ENCODE assay signal across 9 mouse cellular contexts in the genomic region with DNA sequence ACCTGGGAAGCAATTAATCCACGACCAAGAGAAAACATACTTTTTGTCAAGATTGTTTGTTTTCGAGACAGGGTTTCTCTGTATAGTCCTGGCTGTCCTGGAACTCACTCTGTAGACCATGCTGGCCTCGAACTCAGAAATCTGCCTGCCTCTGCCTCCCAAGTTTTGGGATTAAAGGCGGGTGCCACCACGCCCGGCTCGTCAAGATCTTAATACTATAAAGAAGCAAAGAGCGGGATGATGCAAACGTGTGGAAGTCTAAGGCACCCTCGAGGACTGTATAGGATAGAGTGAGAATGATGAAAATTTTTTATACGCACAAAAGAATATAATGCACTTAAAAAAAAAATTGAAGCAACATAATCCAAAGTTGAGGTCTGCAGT. TPM values are rescaled to one million over a fixed set of nuclear protein-coding genes. Genes with fewer than 3 reads are reported as not detected.
DNase-seq lines count a peak whose midpoint lies in the region; ATAC-seq and TF ChIP-seq lines count a peak whose summit lies in the region.
"Not testable (repeated sequence)": the region's sequence is repeated elsewhere in the genome, so short reads cannot be mapped to it uniquely, and the experiment has no call there.
"Had no signal": no experiment of that assay in that cellular context is flagged by ENCODE, and none has a peak within 500 bp of the region (broad histone marks: within the 10 kb centered on the region; RNA-seq: fewer than 3 reads in every experiment).

No protein-coding gene starts in this region.

- not testable (repeated sequence) for H3K27me3 ChIP-seq in forebrain, embryonic 10.5 days (ENCODE audit: poor library complexity, severe bottlenecking); heart, embryonic 12.5 days (replicated peaks); hindbrain, postnatal 0 days (ENCODE audit: insufficient read depth, low read length); limb, embryonic 11.5 days (ENCODE audit: control insufficient read depth, insufficient read depth, low read length); lung, embryonic 15.5 days; myocyte (ENCODE audit: control insufficient read depth, insufficient read depth, insufficient read length); stomach, postnatal 0 days (ENCODE audit: control insufficient read depth, insufficient read depth, low read length)

- not testable (repeated sequence) for DNase-seq in forebrain, embryonic 10.5 days (ENCODE audit: extremely low spot score, low spot score); hindbrain, postnatal 0 days (ENCODE audit: low spot score); limb, embryonic 11.5 days (ENCODE audit: low spot score); stomach, postnatal 0 days (ENCODE audit: low spot score)

- H3K4me1 ChIP-seq in bone marrow, adult 2 months (ENCODE audit: control insufficient read depth, insufficient read depth, low read length); stomach, postnatal 0 days (replicated peaks; ENCODE audit: control insufficient read depth, insufficient read depth): not testable (repeated sequence)
- H3K4me1 ChIP-seq in forebrain, embryonic 10.5 days, result peaks cover 53% of the 10 kb centered on the region
- H3K4me1 ChIP-seq in heart, embryonic 12.5 days (replicated peaks), result peaks cover 30% of the 10 kb centered on the region
- peaks cover 16% of the 10 kb centered on the region for H3K4me1 ChIP-seq in hindbrain, postnatal 0 days (ENCODE audit: insufficient read depth, low read length)
- H3K4me1 ChIP-seq in limb, embryonic 11.5 days (ENCODE audit: control insufficient read depth, insufficient read depth, low read length), result peaks cover 17% of the 10 kb centered on the region; the same call in 1 of the 2 replicates
- peaks cover 37% of the 10 kb centered on the region for H3K4me1 ChIP-seq in lung, embryonic 15.5 days

- peak overlapping the region; percentile 78 for H3K4me2 ChIP-seq in heart, embryonic 12.5 days
- peak overlapping the region; percentile 85 for H3K4me2 ChIP-seq in hindbrain, postnatal 0 days (ENCODE audit: low read depth, low read length)
- H3K4me2 ChIP-seq in limb, embryonic 11.5 days (ENCODE audit: low read depth, severe bottlenecking), result not testable (repeated sequence)
- peak overlapping the region; percentile 69 for H3K4me2 ChIP-seq in lung, embryonic 15.5 days
- peak overlapping the region; percentile 76 for H3K4me2 ChIP-seq in myocyte (ENCODE audit: low read depth)
- H3K4me2 ChIP-seq in stomach, postnatal 0 days (replicated peaks; ENCODE audit: low read depth), result peak overlapping the region; percentile 91; the same call in 1 of the 2 replicates

- not testable (repeated sequence) for TF ChIP-seq CTCF in bone marrow, adult 2 months (IDR thresholded peaks at IDR 0.05; ENCODE audit: control insufficient read depth, insufficient read depth, low read length); hindbrain, postnatal 0 days (IDR thresholded peaks at IDR 0.05; ENCODE audit: low read depth); stomach, postnatal 0 days (IDR thresholded peaks at IDR 0.05; ENCODE audit: low read depth)

- H3K9ac ChIP-seq in heart, embryonic 12.5 days, result peak overlapping the region; percentile 33; the same call in 1 of the 2 replicates
- not testable (repeated sequence) for H3K9ac ChIP-seq in hindbrain, postnatal 0 days (replicated peaks; ENCODE audit: low read length); limb, embryonic 11.5 days (ENCODE audit: low read length); lung, embryonic 15.5 days; stomach, postnatal 0 days (ENCODE audit: low read length)

- H3K27ac ChIP-seq in bone marrow, adult 2 months (ENCODE audit: control insufficient read depth, insufficient read depth, low read depth, low read length, poor library complexity), result peak overlapping the region; percentile 78; the same call in 1 of the 2 replicates
- H3K27ac ChIP-seq in forebrain, embryonic 10.5 days, result peak overlapping the region; percentile 93
- peak overlapping the region; percentile 75; the same call in 1 of the 2 replicates for H3K27ac ChIP-seq in heart, embryonic 12.5 days (ENCODE audit: poor library complexity, severe bottlenecking)
- H3K27ac ChIP-seq in hindbrain, postnatal 0 days, result peak overlapping the region; percentile 86; the same call in 1 of the 2 replicates
- not testable (repeated sequence) for H3K27ac ChIP-seq in limb, embryonic 11.5 days (replicated peaks; ENCODE audit: low read depth, low read length)
- 0 out of 2 replicates have a peak overlapping the region, but pooled peaks have one; percentile 35 for H3K27ac ChIP-seq in lung, embryonic 15.5 days
- H3K27ac ChIP-seq in stomach, postnatal 0 days (replicated peaks), result peak overlapping the region; percentile 89

- ATAC-seq in heart, embryonic 12.5 days (ENCODE audit: insufficient number of reproducible peaks, low FRiP score); hindbrain, postnatal 0 days; lung, embryonic 15.5 days (ENCODE audit: borderline replicate concordance, extremely low read depth, low FRiP score, low TSS enrichment); stomach, postnatal 0 days (ENCODE audit: low FRiP score, low TSS enrichment): not testable (repeated sequence)
- ATAC-seq in limb, embryonic 11.5 days (ENCODE audit: insufficient number of reproducible peaks, low FRiP score, low TSS enrichment, low read depth), result 0 out of 2 replicates have a peak, but pooled peaks have one; percentile 5

- not testable (repeated sequence) for TF ChIP-seq POLR2A in bone marrow, adult 2 months (IDR thresholded peaks at IDR 0.05; ENCODE audit: borderline replicate concordance, control insufficient read depth, low read depth, low read length); myocyte (IDR thresholded peaks at IDR 0.05; ENCODE audit: insufficient read length, low read depth)

- H3ac ChIP-seq in myocyte (ENCODE audit: control insufficient read depth, insufficient read length), result peak overlapping the region; percentile 46

- not testable (repeated sequence) for TF ChIP-seq EP300 in stomach, postnatal 0 days (optimal IDR thresholded peaks at IDR 0.05)

- H3K4me3 ChIP-seq in bone marrow, adult 2 months (replicated peaks; ENCODE audit: control insufficient read depth, low read depth, low read length), result peak overlapping the region; percentile 57
- H3K4me3 ChIP-seq in forebrain, embryonic 10.5 days, result peak overlapping the region; percentile 98
- H3K4me3 ChIP-seq in heart, embryonic 12.5 days, result peak overlapping the region; percentile 93
- peak overlapping the region; percentile 84 for H3K4me3 ChIP-seq in hindbrain, postnatal 0 days (ENCODE audit: low read length)
- H3K4me3 ChIP-seq in limb, embryonic 11.5 days (ENCODE audit: low read depth, low read length), result not testable (repeated sequence)
- H3K4me3 ChIP-seq in lung, embryonic 15.5 days, result peak overlapping the region; percentile 74
- H3K4me3 ChIP-seq in myocyte, result peak overlapping the region; percentile 81
- H3K4me3 ChIP-seq in stomach, postnatal 0 days (ENCODE audit: low read depth, low read length), result peak overlapping the region; percentile 91; the same call in 1 of the 2 replicates

- H3K9me3 ChIP-seq in forebrain, embryonic 10.5 days; heart, embryonic 12.5 days (replicated peaks); hindbrain, postnatal 0 days (ENCODE audit: low read length); limb, embryonic 11.5 days (ENCODE audit: control insufficient read depth, low read length); lung, embryonic 15.5 days; stomach, postnatal 0 days (ENCODE audit: control insufficient read depth, low read length): not testable (repeated sequence)

- peaks cover 44% of the 10 kb centered on the region for H3K79me2 ChIP-seq in myocyte (ENCODE audit: control insufficient read depth, insufficient read depth)

- H3K36me3 ChIP-seq in forebrain, embryonic 10.5 days (replicated peaks), result peaks cover 16% of the 10 kb centered on the region
- H3K36me3 ChIP-seq in heart, embryonic 12.5 days, result peaks cover 11% of the 10 kb centered on the region; the same call in 1 of the 2 replicates
- not testable (repeated sequence) for H3K36me3 ChIP-seq in hindbrain, postnatal 0 days (ENCODE audit: insufficient read depth, low read length); limb, embryonic 11.5 days (ENCODE audit: control insufficient read depth, insufficient read depth, low read length); lung, embryonic 15.5 days; myocyte (ENCODE audit: control insufficient read depth, insufficient read depth); stomach, postnatal 0 days (ENCODE audit: control insufficient read depth, insufficient read depth, low read length)

- WGBS in bone marrow, adult 2 months, result 71% methylated on average over 11 of the region's 11 CpGs
- WGBS in forebrain, embryonic 10.5 days, result 79% methylated on average over 11 of the region's 11 CpGs
- WGBS in heart, embryonic 12.5 days, result 73% methylated on average over 11 of the region's 11 CpGs
- 74% methylated on average over 11 of the region's 11 CpGs for WGBS in hindbrain, postnatal 0 days
- WGBS in limb, embryonic 11.5 days, result 75% methylated on average over 11 of the region's 11 CpGs
- 73% methylated on average over 11 of the region's 11 CpGs for WGBS in lung, embryonic 15.5 days
- 76% methylated on average over 11 of the region's 11 CpGs for WGBS in stomach, postnatal 0 days

RNA-seq across cellular contexts. Expression of a gene that starts 0.5 kb away (rescaled TPM):
- polyA plus RNA-seq in bone marrow, adult 2 months (2011; ENCODE audit: insufficient read depth, insufficient read length, low replicate concordance, missing spikeins), result 34.6 and 50.9 TPM in 2 replicates
- polyA plus RNA-seq in forebrain, embryonic 10.5 days (2016; fragmentation: Nextera tagmentation; extraction: Ambion mirVana), result 59.4 and 59.9 TPM in 2 replicates
- polyA plus RNA-seq in heart, embryonic 12.5 days (2016; fragmentation: Nextera tagmentation; extraction: Ambion mirVana), result 55.7 and 56.6 TPM in 2 replicates
- 38.9 and 45.8 TPM in 2 replicates for total RNA-seq in hindbrain, postnatal 0 days (2014; rRNA removed)
- polyA plus RNA-seq in hindbrain, postnatal 0 days (2015; fragmentation: Nextera tagmentation; extraction: Ambion mirVana), result 45.8 and 46.5 TPM in 2 replicates
- polyA plus RNA-seq in limb, embryonic 11.5 days (2014; fragmentation: Nextera tagmentation; extraction: Ambion mirVana), result 63.5 and 66.9 TPM in 2 replicates
- 52.3 and 53.0 TPM in 2 replicates for polyA plus RNA-seq in lung, embryonic 15.5 days (2015; fragmentation: Nextera tagmentation; extraction: Ambion mirVana)
- polyA plus RNA-seq in myocyte (2012; fragmentation: generic; extraction: Trizol), result 24.1 TPM
- 20.5 and 22.4 TPM in 2 replicates for polyA plus RNA-seq in stomach, postnatal 0 days (2015; fragmentation: Nextera tagmentation; extraction: Ambion mirVana)

RNA-seq across cellular contexts. Expression of a gene that starts 1.3 kb away (rescaled TPM):
- polyA plus RNA-seq in bone marrow, adult 2 months (2011; ENCODE audit: insufficient read depth, insufficient read length, low replicate concordance, missing spikeins), result 27.5 and 28.7 TPM in 2 replicates
- polyA plus RNA-seq in forebrain, embryonic 10.5 days (2016; fragmentation: Nextera tagmentation; extraction: Ambion mirVana), result 38.8 and 39.8 TPM in 2 replicates
- 22.1 and 23.4 TPM in 2 replicates for polyA plus RNA-seq in heart, embryonic 12.5 days (2016; fragmentation: Nextera tagmentation; extraction: Ambion mirVana)
- 19.7 and 23.9 TPM in 2 replicates for total RNA-seq in hindbrain, postnatal 0 days (2014; rRNA removed)
- 13.1 and 13.2 TPM in 2 replicates for polyA plus RNA-seq in hindbrain, postnatal 0 days (2015; fragmentation: Nextera tagmentation; extraction: Ambion mirVana)
- 27.2 and 30.9 TPM in 2 replicates for polyA plus RNA-seq in limb, embryonic 11.5 days (2014; fragmentation: Nextera tagmentation; extraction: Ambion mirVana)
- polyA plus RNA-seq in lung, embryonic 15.5 days (2015; fragmentation: Nextera tagmentation; extraction: Ambion mirVana), result 20.3 and 23.2 TPM in 2 replicates
- polyA plus RNA-seq in myocyte (2012; fragmentation: generic; extraction: Trizol), result 9.8 TPM
- polyA plus RNA-seq in stomach, postnatal 0 days (2015; fragmentation: Nextera tagmentation; extraction: Ambion mirVana), result 11.9 and 13.6 TPM in 2 replicates

RNA-seq across cellular contexts. Expression of a gene that starts 46.2 kb away (rescaled TPM):
- polyA plus RNA-seq in bone marrow, adult 2 months (2011; ENCODE audit: insufficient read depth, insufficient read length, low replicate concordance, missing spikeins), result 8.6 and 10.8 TPM in 2 replicates
- polyA plus RNA-seq in forebrain, embryonic 10.5 days (2016; fragmentation: Nextera tagmentation; extraction: Ambion mirVana), result 1.5 and 1.6 TPM in 2 replicates
- 0.96 and 1.0 TPM in 2 replicates for polyA plus RNA-seq in heart, embryonic 12.5 days (2016; fragmentation: Nextera tagmentation; extraction: Ambion mirVana)
- total RNA-seq in hindbrain, postnatal 0 days (2014; rRNA removed), result 1.3 TPM in 1 of 2 replicates, not detected in the other
- 2.0 and 2.2 TPM in 2 replicates for polyA plus RNA-seq in hindbrain, postnatal 0 days (2015; fragmentation: Nextera tagmentation; extraction: Ambion mirVana)
- polyA plus RNA-seq in limb, embryonic 11.5 days (2014; fragmentation: Nextera tagmentation; extraction: Ambion mirVana), result 2.2 and 2.8 TPM in 2 replicates
- polyA plus RNA-seq in lung, embryonic 15.5 days (2015; fragmentation: Nextera tagmentation; extraction: Ambion mirVana), result 1.2 TPM in 2 replicates
- polyA plus RNA-seq in myocyte (2012; fragmentation: generic; extraction: Trizol), result 1.5 TPM
- polyA plus RNA-seq in stomach, postnatal 0 days (2015; fragmentation: Nextera tagmentation; extraction: Ambion mirVana), result 0.67 and 0.85 TPM in 2 replicates
- polyA plus RNA-seq: liver, adult 2 months had no signal
